Mouse (Mus musculus) ZHBTc4 (cell line): ENCODE results near the gene Card11.
A peak's percentile ranks its signal among the peaks of the same experiment; 100 is the strongest.

Experiments
- DNase-seq: peaks from one replicate; pipeline ENCODE4 v3.0.0-alpha.2; 2011; ENCODE audit warnings: low read depth, low spot score

Gene Card11

DNA sequence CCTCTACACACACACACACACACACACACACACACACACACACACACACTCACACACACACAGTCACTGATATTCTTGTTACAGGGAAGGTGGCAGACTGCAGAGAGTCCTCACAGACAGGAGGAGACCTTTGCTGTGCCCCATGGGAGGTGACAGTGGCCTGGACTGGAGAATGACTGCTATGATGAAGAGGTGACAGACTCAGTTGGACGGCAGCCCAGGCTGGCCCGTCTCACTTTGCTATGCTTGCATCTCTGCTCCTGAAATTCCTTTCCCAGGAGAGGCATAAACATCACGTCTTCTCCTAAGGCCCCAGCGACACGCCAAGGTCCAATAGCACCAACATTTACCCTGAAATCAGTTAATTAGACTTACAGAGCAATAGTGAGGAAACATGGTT is 146.7 kb downstream of the Card11 start:
- no peak for DNase-seq

DNA sequence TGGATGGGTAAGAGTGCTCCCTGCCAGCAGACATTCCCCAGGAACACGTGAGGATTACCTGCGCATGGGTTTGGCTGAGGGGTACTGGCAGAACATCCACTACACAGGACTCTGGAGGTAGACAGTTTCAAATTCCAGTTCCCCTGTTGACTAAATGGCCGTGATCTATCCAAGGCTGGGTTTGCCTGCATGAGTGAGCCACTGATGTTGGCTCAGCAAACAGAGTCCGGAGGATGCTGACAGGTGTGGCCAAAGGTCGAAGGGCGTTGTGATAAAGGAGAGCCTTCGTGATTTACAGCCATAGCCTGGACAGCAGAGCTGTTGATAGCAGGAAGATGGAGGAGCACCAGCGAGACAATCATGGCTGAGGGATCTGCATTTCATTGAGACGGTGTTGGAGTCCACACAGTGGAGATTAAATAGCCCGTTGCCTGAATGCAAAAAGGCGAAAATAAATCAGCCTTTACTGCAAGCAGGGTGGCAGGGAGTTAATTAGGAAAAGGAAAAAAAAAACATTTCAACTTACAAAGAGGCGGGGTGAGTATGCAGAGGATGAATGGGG is 147.9 kb downstream of the Card11 start:
- no peak for DNase-seq

DNA sequence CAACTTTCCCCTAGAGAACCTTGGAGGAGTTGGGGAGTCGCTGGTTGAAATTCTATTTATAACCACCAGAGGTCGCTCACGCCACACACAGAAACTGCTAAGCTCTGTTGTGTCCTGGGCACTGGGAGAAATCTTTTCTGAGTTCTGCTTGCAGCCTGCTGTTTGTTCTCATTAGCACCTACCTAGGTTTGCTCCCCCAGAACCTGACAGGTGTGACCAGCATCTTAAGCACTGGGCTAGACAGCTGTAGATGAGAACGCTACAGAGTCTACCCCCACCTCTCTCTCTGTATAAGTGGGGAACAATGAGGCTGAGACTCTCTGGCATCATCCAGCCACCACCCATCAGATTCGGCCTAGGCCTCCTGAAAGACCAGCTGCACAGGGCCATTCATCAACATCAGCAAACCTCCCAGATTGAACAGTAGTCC is 153.1 kb downstream of the Card11 start:
- peak; percentile 75 for DNase-seq

DNA sequence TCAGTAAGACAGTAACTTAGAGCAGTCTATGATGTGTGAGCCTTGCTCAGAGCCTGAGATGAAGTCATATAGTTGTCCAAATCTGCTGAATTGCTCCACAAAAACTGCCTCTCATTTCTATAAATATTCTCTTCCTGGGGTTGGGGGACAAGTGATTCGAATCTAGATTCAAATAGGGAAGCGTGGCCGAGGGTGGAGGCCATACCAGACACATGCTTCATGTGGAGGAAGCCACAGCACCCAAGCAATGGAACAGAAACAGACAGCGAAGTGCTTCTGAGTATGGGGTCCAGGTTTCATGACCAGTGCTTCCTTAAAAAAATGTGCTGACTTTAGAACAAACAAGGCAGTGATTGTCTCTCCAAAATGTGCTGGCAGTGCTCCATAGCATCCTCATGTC is 158.4 kb downstream of the Card11 start:
- DNase-seq: no peak

DNA sequence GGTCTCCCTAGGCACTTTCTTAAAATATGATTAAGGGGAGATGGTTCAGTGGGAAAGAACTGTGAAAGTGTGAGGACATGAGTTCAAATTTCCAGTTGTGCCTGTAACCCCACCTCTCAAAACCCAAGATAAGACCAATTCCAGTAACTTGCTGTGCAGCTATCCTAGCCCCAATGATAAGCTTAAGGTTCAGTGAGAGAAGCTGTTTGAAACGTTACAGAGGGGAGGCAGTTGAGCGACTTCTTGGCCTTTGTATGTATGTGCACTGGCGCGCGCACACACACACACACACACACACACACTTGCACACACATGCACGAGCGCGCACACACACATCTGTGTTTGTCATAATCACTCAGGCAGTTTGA is 169.3 kb downstream of the Card11 start:
- no peak for DNase-seq

DNA sequence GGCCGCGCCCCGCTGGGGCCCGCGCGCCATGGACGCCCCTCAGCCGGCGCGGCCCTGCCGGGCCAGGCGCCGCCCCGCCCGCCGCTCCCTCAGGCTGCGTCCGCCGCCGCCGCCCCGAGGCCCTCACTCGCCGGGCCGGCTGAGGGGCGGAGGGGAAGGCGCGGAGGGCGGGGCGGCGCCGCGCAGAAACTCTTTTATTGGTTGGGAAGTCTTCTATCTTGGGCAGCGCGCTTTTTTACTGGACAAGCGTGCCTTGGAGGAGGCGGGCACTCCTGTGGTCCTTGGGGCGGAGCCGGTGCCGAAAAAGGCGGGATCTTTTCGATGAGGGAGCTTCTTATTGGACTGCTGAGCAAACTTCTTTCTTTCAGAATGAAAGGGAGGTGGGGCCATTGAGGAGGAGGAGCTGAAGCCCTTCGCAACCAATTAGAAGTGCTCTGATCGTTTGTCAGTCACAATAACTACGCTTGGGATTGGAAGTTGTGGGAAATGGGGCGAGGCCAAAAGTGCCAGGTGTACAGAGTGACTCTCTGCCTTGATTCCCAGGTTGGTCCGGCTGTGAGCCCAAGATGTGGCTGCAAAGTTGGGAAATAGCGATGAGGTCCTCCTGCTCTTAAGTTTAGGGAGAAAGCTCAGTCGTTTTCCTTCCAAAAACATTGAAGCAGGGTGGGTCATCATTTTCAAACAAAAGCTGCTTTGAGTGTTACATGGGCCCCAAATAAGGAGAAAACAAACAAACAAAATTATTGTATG is 169.9 kb downstream of the Card11 start, which contains the start of gene Gna12:
Gene Gna12 (minus strand): TSS at position 118 of the 750 bp plus-strand sequence.
- peak; percentile 100 for DNase-seq

DNA sequence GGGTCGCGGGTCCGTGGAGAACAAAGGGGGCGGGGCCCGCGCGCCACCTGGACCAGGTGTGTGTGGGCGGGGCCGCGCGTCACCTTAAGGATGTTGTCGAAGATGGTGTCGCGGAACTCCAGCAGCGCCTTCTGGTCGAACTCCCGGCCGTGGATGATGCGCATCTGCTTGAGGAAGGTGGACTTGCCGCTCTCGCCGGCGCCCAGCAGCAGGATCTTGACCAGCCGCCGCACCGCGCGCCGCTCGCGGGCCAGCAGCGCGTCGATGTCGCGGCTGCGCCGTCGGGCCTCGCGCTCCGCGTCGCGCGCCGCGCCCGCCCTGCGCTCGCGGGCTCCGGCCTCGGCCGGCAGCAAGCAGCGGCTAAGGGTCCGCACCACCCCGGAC is 170.5 kb downstream of the Card11 start:
- peak; percentile 74 for DNase-seq

DNA sequence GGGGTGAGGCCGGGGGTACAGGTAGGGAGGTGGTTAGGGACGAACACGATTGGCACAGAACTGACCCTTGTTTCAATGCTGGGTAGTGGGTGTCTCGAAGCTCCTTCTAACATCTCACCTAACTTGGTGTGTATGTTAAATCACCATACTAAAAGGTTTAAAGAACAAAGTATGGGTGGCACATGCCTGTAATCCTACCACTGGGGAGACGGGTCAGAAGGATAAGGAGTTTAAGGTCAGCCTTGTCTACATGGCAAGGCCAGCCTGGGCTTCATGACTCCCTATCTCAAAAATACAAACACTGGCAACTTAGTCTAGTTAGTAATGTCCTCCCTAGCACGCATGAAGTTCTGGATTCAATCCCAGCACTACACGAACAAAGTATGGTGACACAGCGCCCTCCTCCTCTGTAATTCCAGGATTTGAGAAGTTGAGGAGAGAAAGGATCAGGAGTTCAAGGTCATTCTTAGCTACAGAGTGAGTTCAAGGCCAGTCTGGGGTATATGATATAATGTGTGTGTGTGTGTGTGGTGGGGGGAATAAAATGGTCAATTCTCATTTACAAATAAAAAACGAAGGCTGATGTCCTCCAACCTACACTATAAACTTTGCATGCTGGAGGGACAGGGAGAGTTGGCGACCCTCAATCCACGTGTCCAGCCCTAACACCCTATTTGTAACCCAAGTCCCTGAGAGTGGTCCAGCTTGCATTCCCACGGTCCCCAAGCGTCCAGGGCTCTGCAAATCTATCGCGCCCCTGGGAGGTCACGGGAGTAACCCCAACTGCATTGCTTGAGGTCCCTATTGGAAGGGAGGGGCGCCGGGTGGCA is 171.1 kb downstream of the Card11 start:
- peak; percentile 25 for DNase-seq

DNA sequence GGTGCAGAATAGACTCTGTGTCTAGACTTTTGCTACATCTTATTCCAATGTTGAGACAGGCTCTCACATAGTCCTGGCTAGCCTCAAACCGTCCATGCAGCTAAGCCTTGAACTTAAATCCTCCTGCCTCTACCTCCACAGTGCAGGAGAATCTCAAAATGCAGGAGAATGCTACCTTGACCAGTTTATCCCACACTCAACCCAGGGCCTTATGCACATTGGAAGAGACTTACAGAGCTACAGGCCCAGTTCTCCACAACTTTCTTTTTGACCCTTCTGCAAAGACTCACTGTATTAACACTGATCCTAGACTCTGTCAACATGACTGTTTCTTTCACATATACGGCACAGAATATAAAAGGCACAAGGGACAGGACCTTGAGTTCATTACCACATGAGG is 172.0 kb downstream of the Card11 start:
- DNase-seq: no peak

DNA sequence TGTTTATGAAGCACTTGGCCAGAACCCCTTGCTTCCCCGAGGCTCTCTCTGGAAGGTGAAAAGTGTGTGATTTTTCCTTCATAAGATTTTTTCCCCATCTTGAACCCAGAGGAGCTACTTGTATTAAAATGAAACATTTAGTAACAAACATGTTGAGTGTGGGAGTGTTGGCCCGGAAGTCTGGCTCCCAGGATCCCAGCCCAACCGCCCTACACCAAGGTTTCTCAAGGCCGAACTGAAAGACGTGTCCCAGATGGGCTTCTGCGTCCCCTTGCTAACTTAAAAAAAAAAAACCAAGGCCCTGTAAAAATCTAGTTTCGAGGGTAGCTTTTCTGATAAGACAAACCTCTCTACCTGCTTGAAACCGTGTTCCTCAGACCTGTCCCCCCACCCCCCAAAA is 172.5 kb downstream of the Card11 start:
- DNase-seq: no peak

DNA sequence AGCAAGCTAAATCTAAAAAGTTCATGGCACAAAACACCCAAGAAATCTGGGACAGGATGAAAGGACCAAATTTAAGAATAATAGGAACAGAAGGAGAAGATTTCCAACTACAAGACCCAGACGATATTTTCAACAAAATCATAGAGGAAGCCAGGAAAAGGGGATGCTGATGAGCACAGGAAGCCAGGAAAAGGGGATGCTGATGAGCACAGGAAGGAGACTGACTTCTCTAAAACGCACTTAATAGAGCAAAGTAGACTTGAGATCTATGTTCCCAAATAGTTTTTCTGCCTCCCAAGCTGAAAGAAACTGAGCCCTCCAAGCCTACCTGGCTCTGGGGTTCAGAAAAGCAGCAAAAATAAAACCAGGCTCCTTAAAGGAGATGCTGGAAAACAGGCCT is 173.0 kb downstream of the Card11 start:
- DNase-seq: no peak

DNA sequence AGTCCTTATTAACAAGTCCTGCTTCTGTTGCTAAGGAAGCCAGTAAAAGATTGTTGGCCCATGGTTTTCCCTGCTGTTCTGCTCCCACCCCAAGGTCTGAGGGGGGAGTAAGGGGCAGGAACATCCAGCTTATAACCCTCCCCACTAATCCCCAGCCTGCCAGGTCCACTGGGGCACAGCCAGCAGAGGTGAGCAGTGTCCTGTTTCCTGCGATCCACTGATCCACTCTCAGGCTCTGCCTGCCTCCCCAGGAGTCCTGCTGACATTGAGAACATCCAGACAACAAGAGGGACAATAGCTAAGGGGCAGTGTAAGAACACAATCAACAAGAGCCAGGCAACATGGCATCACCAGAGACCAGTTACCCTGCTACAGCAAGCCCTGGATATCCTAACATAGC is 173.6 kb downstream of the Card11 start:
- DNase-seq: no peak

DNA sequence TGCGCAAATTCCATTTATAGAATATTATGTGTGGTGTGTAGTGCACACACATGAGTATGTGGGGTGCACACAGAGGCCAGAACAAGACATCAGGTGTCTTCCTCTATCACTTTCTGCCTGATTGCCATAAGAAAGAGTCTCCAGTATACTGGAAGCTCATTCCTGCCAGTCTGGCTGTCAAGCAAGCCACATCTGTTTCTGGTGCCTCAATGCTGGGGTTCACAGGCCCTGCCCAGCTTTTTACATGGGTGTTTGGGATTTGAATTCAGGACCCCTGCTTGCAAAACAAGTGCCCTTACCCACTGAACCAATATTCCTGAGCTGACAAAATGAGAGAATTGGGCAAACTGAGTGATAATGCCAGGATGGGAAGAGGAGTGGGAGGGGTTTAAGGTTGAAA is 174.3 kb downstream of the Card11 start:
- DNase-seq: no peak

DNA sequence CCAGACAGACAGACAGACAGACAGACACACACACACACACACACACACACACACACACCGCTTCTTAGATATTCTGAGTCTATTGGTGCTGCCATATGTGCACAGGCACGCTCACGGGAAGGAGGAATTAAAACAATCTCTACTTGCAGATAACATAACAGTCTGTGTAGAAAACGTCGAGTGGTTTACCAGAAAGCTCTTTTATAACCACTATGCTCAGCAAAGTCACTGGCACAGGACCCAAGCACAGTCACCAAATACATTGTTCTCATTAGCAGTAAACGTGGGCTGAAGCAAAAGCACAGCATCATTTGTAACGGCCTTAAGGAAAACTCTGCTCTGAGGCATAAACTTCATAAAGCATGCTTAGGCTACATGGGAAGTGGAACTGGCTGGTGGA is 176.3 kb downstream of the Card11 start:
- DNase-seq: no peak

DNA sequence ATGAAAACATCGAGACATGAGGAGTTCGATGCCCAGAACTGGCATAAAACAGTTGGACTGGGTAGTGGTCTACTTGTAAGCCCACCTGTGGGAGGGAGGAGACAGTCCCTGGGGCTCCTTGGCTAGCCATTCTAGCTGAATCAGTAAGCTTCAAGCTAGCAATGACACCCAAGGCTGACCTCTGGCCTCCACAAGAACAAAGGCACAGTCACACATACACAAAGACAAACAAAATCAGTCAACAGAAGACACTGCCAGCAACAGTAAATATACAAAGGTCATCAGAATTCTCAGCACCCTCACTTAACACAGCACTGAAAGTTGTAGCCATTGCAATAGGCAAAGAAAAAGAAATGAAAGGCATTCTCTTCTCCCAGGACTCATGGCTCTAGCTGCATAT is 177.0 kb downstream of the Card11 start:
- no peak for DNase-seq
